Mouse (Mus musculus): ENCODE measurements around the gene Sipa1l2. TPM values are rescaled to one million over a fixed set of nuclear protein-coding genes. Genes with fewer than 3 reads are reported as not detected.

The Sipa1l2 gene
- polyA plus RNA-seq, 1 experiment: 8.1 TPM

DNA sequence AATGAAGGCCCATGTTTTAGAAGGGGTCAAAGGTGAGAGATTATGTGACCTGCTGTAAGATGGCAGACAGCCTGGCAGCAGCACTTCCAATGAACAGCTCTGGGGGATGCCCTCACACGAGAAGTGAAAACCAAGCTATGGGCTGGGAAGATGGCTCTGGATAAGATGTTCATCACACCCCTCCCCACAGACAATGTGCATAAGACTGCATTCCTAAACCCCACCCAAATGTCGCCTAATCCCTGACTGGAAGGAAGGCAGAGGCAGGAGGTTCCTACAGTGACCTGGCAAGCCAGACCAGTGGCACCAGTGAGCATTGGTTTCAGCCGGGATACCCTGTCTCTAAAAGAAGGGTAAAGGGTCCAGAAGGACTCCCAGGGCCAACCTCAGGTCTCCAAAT is 83.9 kb downstream of the Sipa1l2 start:
- Histone ChIP-seq H3K4me1 (ENCODE audit: control insufficient read depth, insufficient read depth, low read length) (no peaks in the 10 kb centered on the region), H3K27me3 (replicated peaks; ENCODE audit: control insufficient read depth, insufficient read depth, low read length) (no peaks in the 10 kb centered on the region), H3K4me3 (ENCODE audit: insufficient read depth, low read depth, low read length) (no peak overlapping the region), H3K27ac (ENCODE audit: insufficient read depth, low read depth, low read length) (no peak overlapping the region), H3K36me3 (ENCODE audit: control insufficient read depth, insufficient read depth, low read length) (no peaks in the 10 kb centered on the region)
- DNase-seq: no peak
- TF ChIP-seq POLR2A (IDR thresholded peaks at IDR 0.05; ENCODE audit: low read depth, low read length) (no peak), CTCF (conservative IDR thresholded peaks at IDR 0.05; ENCODE audit: insufficient read depth, insufficient read length, low read depth, low read length) (no peak)
- WGBS: 94% methylated on average over 3 of the region's 3 CpGs

DNA sequence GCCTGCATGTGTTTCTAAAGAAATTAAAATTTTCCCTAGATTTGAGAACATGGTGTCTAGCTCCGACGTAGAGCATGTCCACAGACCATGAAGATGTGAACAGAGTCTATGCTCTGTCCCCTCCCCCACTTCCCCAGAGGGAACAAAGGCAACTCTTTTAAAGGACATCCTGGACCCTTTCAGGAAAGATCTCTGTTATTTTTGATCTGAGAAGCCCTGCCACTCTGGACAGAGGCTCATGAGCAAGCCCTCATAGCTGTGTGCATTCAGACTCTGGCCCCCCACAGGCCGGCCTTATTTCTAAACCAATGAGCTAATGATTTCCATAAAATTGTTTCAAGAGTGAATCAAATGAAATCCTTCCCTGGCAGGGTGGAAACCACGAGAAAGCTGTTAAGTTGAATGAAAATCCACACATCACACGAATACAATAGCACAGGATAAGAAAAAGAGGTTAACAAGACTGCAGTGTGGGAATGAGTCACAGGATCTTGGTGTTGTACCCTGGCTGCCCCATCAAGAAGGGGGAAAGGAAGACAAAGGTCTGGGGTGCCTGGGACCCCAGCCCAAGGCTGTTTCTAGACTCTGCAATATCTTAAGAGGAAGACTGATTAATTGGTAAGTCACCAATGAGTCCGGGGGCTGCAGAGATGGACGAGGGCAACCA is 84.9 kb downstream of the Sipa1l2 start:
- WGBS: 71% methylated on average over 7 of the region's 7 CpGs
- no peak overlapping the region for H3K4me3 ChIP-seq (ENCODE audit: insufficient read depth, low read depth, low read length)
- H3K36me3 ChIP-seq (ENCODE audit: control insufficient read depth, insufficient read depth, low read length): no peaks in the 10 kb centered on the region
- H3K4me1 ChIP-seq (ENCODE audit: control insufficient read depth, insufficient read depth, low read length): no peaks in the 10 kb centered on the region
- no peaks in the 10 kb centered on the region for H3K27me3 ChIP-seq (replicated peaks; ENCODE audit: control insufficient read depth, insufficient read depth, low read length)
- no peak for DNase-seq
- no peak for TF ChIP-seq CTCF (conservative IDR thresholded peaks at IDR 0.05; ENCODE audit: insufficient read depth, insufficient read length, low read depth, low read length)
- no peak overlapping the region for H3K27ac ChIP-seq (ENCODE audit: insufficient read depth, low read depth, low read length)

DNA sequence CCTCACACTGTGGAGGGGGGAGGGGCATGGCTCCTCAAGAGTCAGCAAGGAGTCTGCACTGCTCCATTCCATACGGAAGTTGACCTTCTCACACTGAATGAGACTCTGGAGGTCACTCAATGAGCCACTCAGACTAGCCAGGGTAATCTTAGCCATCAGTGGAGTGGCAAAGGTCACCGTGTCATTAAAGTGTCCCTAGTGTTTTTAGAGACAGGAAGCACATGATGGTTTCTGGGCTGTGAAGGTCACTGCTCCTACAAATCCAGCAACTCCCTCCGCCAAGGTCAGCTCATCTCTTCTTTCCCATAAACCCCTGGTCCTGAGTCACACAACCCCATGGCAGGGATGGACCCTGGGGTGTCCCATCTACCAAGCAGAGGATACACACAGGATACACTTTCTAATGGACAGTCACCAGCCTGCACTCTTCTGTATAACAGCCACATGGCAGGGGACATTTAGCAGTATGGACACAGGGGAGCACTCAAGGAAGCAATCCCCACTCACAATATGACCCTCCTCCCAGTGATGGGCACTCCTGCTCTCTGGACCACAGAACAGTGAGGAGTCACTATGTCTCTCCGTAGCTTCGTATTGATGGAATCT is 87.0 kb downstream of the Sipa1l2 start:
- TF ChIP-seq POLR2A (IDR thresholded peaks at IDR 0.05; ENCODE audit: low read depth, low read length): no peak
- TF ChIP-seq CTCF (conservative IDR thresholded peaks at IDR 0.05; ENCODE audit: insufficient read depth, insufficient read length, low read depth, low read length): no peak
- 77% methylated on average over 5 of the region's 5 CpGs for WGBS
- Histone ChIP-seq H3K36me3 (ENCODE audit: control insufficient read depth, insufficient read depth, low read length) (no peaks in the 10 kb centered on the region), H3K4me1 (ENCODE audit: control insufficient read depth, insufficient read depth, low read length) (no peaks in the 10 kb centered on the region), H3K4me3 (ENCODE audit: insufficient read depth, low read depth, low read length) (no peak overlapping the region), H3K27ac (ENCODE audit: insufficient read depth, low read depth, low read length) (no peak overlapping the region), H3K27me3 (replicated peaks; ENCODE audit: control insufficient read depth, insufficient read depth, low read length) (no peaks in the 10 kb centered on the region)
- peak; percentile 28 for DNase-seq

DNA sequence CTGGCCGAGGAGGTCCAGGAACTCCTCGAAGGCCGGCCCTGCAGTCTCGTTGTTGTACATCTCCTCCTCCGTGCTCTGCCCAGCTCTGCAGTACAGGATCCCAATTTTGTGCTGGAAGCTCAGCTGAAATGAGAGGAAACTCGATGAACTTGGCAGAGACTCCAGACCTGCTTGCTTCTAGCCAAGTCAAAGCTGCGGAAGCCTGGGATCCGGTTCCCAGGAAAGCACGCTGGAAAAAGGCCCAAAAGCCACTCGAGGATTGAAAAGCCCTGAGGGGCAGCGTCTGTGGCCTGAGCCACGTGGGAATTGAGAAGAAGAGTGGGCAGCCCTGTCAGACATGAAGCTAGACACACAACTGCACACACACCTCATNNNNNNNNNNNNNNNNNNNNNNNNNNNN is 94.7 kb downstream of the Sipa1l2 start:
- no peaks in the 10 kb centered on the region for H3K36me3 ChIP-seq (ENCODE audit: control insufficient read depth, insufficient read depth, low read length)
- DNase-seq: peak; percentile 74

DNA sequence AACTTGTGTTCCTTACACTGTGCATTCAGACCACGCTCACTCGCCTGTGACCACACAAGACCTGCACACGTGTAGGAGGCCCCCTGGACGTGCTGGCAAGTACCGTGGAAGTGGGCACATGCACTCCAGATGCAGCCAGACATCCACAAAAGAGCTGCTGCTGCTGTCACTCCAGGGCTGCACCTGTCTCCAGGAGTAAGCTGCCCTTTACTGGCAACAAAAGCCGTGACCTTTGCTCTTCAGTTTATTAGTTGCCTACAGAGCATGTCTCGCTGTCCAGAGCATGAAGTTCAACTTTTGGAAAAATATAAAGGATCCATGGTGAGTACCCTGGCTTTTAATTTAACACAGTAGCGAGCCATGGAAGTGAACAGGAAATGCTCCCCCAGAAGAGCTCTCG is 98.2 kb downstream of the Sipa1l2 start:
- WGBS: 66% methylated on average over 9 of the region's 9 CpGs
- H3K27ac ChIP-seq (ENCODE audit: insufficient read depth, low read depth, low read length): no peak overlapping the region
- no peak overlapping the region for H3K4me3 ChIP-seq (ENCODE audit: insufficient read depth, low read depth, low read length)
- TF ChIP-seq POLR2A (IDR thresholded peaks at IDR 0.05; ENCODE audit: low read depth, low read length): no peak
- peaks cover 6% of the 10 kb centered on the region; the same call in 1 of the 2 replicates for H3K4me1 ChIP-seq (ENCODE audit: control insufficient read depth, insufficient read depth, low read length)
- peak; percentile 63 for DNase-seq
- no peaks in the 10 kb centered on the region for H3K27me3 ChIP-seq (replicated peaks; ENCODE audit: control insufficient read depth, insufficient read depth, low read length)
- no peaks in the 10 kb centered on the region for H3K36me3 ChIP-seq (ENCODE audit: control insufficient read depth, insufficient read depth, low read length)

More for the DNA sequence above, 94.7 kb downstream of the Sipa1l2 start:
- H3K4me3 ChIP-seq (ENCODE audit: insufficient read depth, low read depth, low read length): no peak overlapping the region
- TF ChIP-seq POLR2A (IDR thresholded peaks at IDR 0.05; ENCODE audit: low read depth, low read length): no peak
- TF ChIP-seq CTCF (conservative IDR thresholded peaks at IDR 0.05; ENCODE audit: insufficient read depth, insufficient read length, low read depth, low read length): no peak
- no peak overlapping the region for H3K27ac ChIP-seq (ENCODE audit: insufficient read depth, low read depth, low read length)
- no peaks in the 10 kb centered on the region for H3K27me3 ChIP-seq (replicated peaks; ENCODE audit: control insufficient read depth, insufficient read depth, low read length)
- WGBS: 60% methylated on average over 12 of the region's 12 CpGs
- H3K4me1 ChIP-seq (ENCODE audit: control insufficient read depth, insufficient read depth, low read length): peaks cover 6% of the 10 kb centered on the region; the same call in 1 of the 2 replicates

DNA sequence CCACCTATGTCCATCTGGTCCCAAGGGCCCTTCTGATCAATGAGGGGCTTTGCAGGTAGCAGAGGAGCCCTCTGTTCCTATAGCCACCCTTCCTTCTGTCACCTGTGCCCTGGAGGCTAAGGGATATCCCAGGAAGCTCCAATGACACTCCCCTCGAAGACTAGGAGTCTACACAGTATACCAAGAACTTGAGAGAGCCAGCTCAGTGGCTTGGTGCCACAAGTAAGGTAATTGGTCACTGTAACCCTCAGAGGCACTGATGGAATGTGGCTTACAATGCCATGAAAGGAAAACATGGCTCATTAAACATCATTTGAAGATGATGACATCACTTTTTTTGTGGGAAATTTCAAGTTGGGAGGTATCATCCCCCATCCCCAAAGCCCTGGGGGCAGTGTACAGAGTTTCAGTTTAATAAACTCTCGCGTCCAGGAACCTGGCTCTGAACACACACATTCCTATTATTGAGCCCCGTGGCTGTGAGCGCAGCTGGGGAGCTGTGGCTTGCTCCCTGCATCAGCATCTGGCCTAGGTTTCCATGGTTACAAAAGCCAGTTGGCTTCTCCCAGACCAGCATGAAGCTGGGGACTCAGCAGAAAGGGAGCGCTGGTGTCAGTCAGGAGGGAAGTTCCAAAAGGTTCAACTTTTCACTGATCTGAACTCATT is 104.3 kb downstream of the Sipa1l2 start:
- no peak overlapping the region for H3K27ac ChIP-seq (ENCODE audit: insufficient read depth, low read depth, low read length)
- 57% methylated on average over 6 of the region's 6 CpGs for WGBS
- H3K27me3 ChIP-seq (replicated peaks; ENCODE audit: control insufficient read depth, insufficient read depth, low read length): no peaks in the 10 kb centered on the region
- no peak overlapping the region for H3K4me3 ChIP-seq (ENCODE audit: insufficient read depth, low read depth, low read length)
- no peak for TF ChIP-seq POLR2A (IDR thresholded peaks at IDR 0.05; ENCODE audit: low read depth, low read length)
- TF ChIP-seq CTCF (conservative IDR thresholded peaks at IDR 0.05; ENCODE audit: insufficient read depth, insufficient read length, low read depth, low read length): no peak
- peak; percentile 42 for DNase-seq
- no peaks in the 10 kb centered on the region; the same call in 1 of the 2 replicates for H3K4me1 ChIP-seq (ENCODE audit: control insufficient read depth, insufficient read depth, low read length)
- H3K36me3 ChIP-seq (ENCODE audit: control insufficient read depth, insufficient read depth, low read length): no peaks in the 10 kb centered on the region

DNA sequence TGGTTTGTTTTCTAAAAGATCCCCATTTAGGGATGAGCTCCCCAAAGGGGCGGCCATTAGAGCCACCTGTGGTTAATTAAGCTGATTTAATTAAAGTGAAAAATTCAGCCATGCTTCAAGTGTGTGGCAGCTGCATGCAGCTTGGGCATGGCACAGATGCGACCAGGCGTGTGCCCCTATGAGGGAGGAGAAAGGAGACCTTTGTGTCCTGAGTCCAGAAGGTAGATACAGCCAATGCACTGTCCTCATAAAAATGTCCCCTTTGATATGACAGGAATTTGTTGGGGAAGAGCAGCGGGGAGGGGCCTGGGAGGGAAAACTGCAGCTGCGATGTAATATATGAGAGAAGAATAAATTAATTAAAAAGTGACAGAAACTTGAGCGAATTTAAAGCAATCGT is 106.7 kb downstream of the Sipa1l2 start:
- Histone ChIP-seq H3K27me3 (replicated peaks; ENCODE audit: control insufficient read depth, insufficient read depth, low read length) (no peaks in the 10 kb centered on the region), H3K36me3 (ENCODE audit: control insufficient read depth, insufficient read depth, low read length) (no peaks in the 10 kb centered on the region), H3K4me3 (ENCODE audit: insufficient read depth, low read depth, low read length) (no peak overlapping the region), H3K27ac (ENCODE audit: insufficient read depth, low read depth, low read length) (no peak overlapping the region), H3K4me1 (ENCODE audit: control insufficient read depth, insufficient read depth, low read length) (no peaks in the 10 kb centered on the region; the same call in 1 of the 2 replicates)
- 82% methylated on average over 7 of the region's 7 CpGs for WGBS
- TF ChIP-seq POLR2A (IDR thresholded peaks at IDR 0.05; ENCODE audit: low read depth, low read length) (no peak), CTCF (conservative IDR thresholded peaks at IDR 0.05; ENCODE audit: insufficient read depth, insufficient read length, low read depth, low read length) (no peak)
- DNase-seq: no peak
